Mouse (Mus musculus) heart, embryonic 13.5 days (tissue): Measurements from ENCODE around the gene Ctnnbl1. TPM values are rescaled to one million over a fixed set of nuclear protein-coding genes. Genes with fewer than 3 reads are reported as not detected.

Experiments used
- ATAC-seq: fragments of 200-750 bp; cut with Nextera tagmentation; 2 replicates; pipeline ENCODE4 v1.8.0; 2017; ENCODE audit warnings: moderate TSS enrichment; ENCODE audit not compliant: insufficient number of reproducible peaks, low FRiP score, low TSS enrichment; ENCODE audit errors: extremely low read depth
- H3K27ac ChIP-seq: fragments of 300-500 bp; sonication (generic); replicated peaks from 2 replicates; pipeline ENCODE4 v1.5.1; 2015; ENCODE audit warnings: moderate library complexity, mild to moderate bottlenecking, inconsistent platforms
- H3K27me3 ChIP-seq: fragments of 300-500 bp; sonication (generic); replicated peaks from 2 replicates; pipeline ENCODE4 v1.6.1; 2015; ENCODE audit warnings: mild to moderate bottlenecking, inconsistent platforms
- H3K36me3 ChIP-seq: fragments of 300-500 bp; sonication (generic); 2 replicates; pipeline ENCODE4 v1.6.1; 2015; ENCODE audit warnings: mild to moderate bottlenecking, inconsistent platforms
- H3K4me1 ChIP-seq: fragments of 300-500 bp; sonication (generic); 2 replicates; pipeline ENCODE4 v1.6.1; 2015; ENCODE audit warnings: inconsistent platforms
- H3K4me2 ChIP-seq: fragments of 300-500 bp; sonication (generic); 2 replicates; pipeline ENCODE4 v1.6.1; 2015; ENCODE audit warnings: inconsistent platforms, mild to moderate bottlenecking, moderate library complexity
- H3K4me3 ChIP-seq: fragments of 300-500 bp; sonication (generic); 2 replicates; pipeline ENCODE4 v1.5.1; 2015; ENCODE audit warnings: moderate library complexity, mild to moderate bottlenecking, inconsistent platforms
- H3K9ac ChIP-seq: fragments of 300-500 bp; sonication (generic); 2 replicates; pipeline ENCODE4 v1.6.1; 2015; ENCODE audit warnings: inconsistent platforms, mild to moderate bottlenecking, moderate library complexity
- H3K9me3 ChIP-seq: fragments of 300-500 bp; sonication (generic); 2 replicates; pipeline ENCODE4 v1.6.1; 2016; ENCODE audit warnings: inconsistent platforms
- WGBS: fragments of 180-500 bp; shearing (Covaris S2); methylation state at CpG from one replicate; pipeline ENCODE4 v1.1.7; 2015; ENCODE audit warnings: mixed read lengths; 5-methylcytosine and 5-hydroxymethylcytosine counted together
- polyA plus RNA-seq: library from polyadenylated mRNA; unstranded; fragments of >200 nt; fragmentation: Nextera tagmentation; extraction: Ambion mirVana; gene quantifications from 2 replicates; pipeline ENCODE4 v1.2.1, GENCODE M21; 2015

Gene Ctnnbl1
- polyA plus RNA-seq, 1 experiment from 2014 or later, result 31.5 TPM

DNA sequence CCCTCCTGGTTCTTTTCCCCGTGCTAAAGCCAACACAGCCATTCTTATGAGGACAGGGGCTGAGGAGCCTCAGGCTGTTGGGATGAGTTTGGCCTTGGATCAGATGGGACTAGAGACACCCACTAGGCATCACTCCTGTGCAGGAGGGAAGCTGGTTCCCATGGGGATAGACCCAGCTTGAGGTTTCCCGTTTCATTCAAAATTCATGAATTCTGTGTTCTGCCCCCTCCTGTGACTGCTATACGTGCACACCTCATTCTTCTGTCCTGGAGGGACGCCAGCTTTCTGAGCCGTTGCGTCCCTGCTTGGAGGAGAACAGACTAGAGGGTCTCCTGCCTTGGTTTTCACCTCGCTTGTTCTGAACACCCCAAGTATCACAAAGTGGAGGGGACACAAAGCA lies 189.3 kb downstream of the Ctnnbl1 start:
- Histone ChIP-seq H3K4me1 (0 out of 2 replicates have a peak, but pooled peaks cover 3% of the 10 kb centered on the region), H3K27me3 (peaks cover 81% of the 10 kb centered on the region), H3K4me3 (no peak overlapping the region), H3K4me2 (no peak overlapping the region), H3K9me3 (no peaks in the 10 kb centered on the region), H3K9ac (no peak overlapping the region), H3K27ac (no peak overlapping the region), H3K36me3 (no peaks in the 10 kb centered on the region)
- no peak for ATAC-seq
- WGBS, result 59% methylated on average over 7 of the region's 7 CpGs

DNA sequence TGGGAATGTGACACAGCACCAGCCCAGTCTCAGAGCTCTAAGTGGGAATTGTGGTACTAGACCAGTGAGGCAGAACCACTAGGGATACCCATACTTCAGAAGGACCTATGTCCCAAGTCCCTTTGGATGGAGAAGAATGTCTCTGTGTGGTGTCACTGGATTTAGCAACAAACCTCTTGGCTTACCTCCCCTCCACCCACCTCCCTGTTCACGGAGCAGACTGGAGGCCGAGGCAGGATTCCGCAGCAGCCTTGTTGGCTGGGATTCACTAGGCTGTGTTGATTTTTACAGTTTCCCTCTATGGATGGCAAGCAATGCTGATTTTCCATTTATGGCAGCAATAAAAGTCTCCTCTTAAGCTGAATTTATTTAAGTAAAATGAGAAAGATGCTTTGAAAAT lies 189.7 kb downstream of the Ctnnbl1 start:
- ATAC-seq, result no peak
- no peak overlapping the region for H3K4me3 ChIP-seq
- no peak overlapping the region for H3K27ac ChIP-seq
- H3K4me1 ChIP-seq, result 0 out of 2 replicates have a peak, but pooled peaks cover 3% of the 10 kb centered on the region
- no peak overlapping the region for H3K9ac ChIP-seq
- H3K4me2 ChIP-seq, result no peak overlapping the region
- H3K36me3 ChIP-seq, result no peaks in the 10 kb centered on the region
- H3K27me3 ChIP-seq, result peaks cover 76% of the 10 kb centered on the region
- 74% methylated on average over 3 of the region's 3 CpGs for WGBS
- no peaks in the 10 kb centered on the region for H3K9me3 ChIP-seq

DNA sequence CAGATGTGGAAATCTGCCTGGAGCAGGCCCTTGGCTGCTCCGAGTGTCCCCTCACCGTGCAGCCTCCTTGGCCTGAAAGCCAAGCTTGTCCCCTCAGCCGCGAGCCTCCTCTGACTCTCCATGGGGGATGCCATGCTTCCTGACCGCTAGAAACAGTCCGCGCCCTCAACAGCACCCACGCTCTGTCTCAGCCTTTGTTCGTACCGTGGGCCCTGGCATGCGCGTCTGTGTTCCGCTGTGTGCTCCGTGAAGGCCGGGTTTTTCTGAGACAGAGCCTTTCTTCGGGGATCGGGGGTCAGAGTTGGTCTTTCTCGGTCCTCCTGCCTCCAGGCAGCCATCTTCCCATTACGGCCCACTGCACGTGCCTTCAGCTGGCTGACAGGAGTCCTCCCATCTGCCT lies 190.2 kb downstream of the Ctnnbl1 start:
- Histone ChIP-seq H3K4me3 (no peak overlapping the region), H3K27me3 (peaks cover 72% of the 10 kb centered on the region), H3K4me2 (no peak overlapping the region), H3K4me1 (0 out of 2 replicates have a peak, but pooled peaks cover 3% of the 10 kb centered on the region), H3K9ac (no peak overlapping the region), H3K27ac (no peak overlapping the region), H3K9me3 (no peaks in the 10 kb centered on the region), H3K36me3 (no peaks in the 10 kb centered on the region)
- ATAC-seq, result no peak
- WGBS, result 52% methylated on average over 20 of the region's 20 CpGs

DNA sequence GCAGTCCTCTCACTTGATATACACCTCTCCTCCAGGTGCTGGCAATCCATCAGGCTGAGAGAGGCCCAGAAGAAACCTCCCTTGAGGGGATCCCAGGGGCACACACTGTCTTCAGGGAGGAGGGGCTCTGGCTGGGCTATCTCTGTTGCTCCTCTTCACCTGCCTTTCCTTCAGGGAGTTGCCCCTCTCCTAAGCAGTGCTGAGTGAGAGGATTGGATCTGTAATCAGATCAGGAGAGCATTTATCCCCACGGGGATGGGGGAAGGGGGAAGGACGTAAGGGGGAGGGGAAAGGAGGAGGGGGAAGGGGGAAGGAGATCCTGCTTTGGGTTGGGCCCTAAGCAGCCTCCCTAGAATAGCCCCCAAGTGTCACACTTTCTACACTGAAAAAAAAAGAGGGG lies 190.6 kb downstream of the Ctnnbl1 start:
- no peak overlapping the region for H3K4me2 ChIP-seq
- no peak overlapping the region for H3K9ac ChIP-seq
- 0 out of 2 replicates have a peak, but pooled peaks cover 3% of the 10 kb centered on the region for H3K4me1 ChIP-seq
- H3K27me3 ChIP-seq, result peaks cover 68% of the 10 kb centered on the region
- no peak overlapping the region for H3K27ac ChIP-seq
- H3K36me3 ChIP-seq, result no peaks in the 10 kb centered on the region
- no peak overlapping the region for H3K4me3 ChIP-seq
- no peaks in the 10 kb centered on the region for H3K9me3 ChIP-seq
- ATAC-seq, result no peak
- 35% methylated on average over 2 of the region's 2 CpGs for WGBS

DNA sequence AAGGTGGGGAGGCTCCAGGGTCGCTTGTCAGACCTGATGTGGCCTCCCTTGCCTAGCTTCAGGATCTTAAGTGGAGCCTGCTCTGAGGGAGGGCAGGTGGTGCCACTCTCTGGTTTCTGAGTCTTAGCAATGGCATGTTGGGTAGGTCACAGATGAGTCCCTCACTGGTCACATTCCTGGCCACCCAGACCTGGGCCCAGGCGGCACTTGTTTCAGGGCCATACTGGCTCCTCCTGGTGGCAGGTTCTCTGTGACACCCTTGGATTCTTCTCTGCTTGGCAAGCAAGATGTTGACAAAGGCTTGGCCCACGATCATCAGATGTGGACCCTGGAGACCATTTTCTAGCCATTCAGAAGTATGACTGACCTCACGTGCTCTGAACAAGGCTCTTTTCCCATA lies 195.5 kb downstream of the Ctnnbl1 start:
- Histone ChIP-seq H3K4me3 (no peak overlapping the region), H3K9ac (no peak overlapping the region), H3K9me3 (no peaks in the 10 kb centered on the region), H3K4me2 (no peak overlapping the region), H3K4me1 (0 out of 2 replicates have a peak, but pooled peaks cover 4% of the 10 kb centered on the region), H3K36me3 (no peaks in the 10 kb centered on the region), H3K27ac (no peak overlapping the region), H3K27me3 (peaks cover 47% of the 10 kb centered on the region)
- WGBS, result 51% methylated on average over 4 of the region's 4 CpGs
- no peak for ATAC-seq

DNA sequence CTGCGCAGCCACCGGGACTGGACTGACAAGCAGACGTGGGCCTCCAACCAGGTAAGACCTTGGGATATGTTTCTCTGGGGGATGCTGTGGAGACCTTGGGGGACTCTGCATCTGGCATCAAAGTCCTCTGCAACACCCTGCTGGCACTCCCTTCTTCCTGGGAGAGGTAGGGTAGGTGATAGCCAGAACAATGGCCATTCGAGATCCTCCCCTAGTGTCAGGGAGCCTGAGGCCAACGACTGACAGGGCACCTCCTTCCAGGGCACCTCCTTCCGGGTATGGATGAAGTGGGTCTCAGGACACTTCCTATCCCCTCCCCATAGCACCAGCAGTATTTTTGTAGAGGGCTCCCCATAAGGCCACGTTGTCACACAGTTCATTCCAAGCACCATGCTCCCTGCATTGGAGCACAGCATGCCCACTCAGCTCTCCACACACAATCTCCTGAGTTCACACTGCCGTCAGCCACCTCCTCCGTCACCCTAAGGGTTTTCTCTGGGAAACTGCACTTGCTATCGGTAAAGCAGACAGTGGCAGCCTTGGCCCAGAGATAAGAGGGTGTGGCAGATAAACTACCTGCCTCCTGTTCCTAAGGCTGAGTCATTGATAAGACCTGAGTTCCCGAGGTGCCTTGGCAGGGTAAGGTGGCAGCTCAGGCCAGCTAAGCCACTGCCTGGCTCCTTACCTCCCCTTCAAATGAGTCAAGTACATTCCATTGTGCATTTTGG lies 198.4 kb downstream of the Ctnnbl1 start:
- Histone ChIP-seq H3K36me3 (no peaks in the 10 kb centered on the region), H3K9me3 (no peaks in the 10 kb centered on the region), H3K9ac (no peak overlapping the region), H3K4me1 (peaks cover 6% of the 10 kb centered on the region), H3K27me3 (peaks cover 54% of the 10 kb centered on the region), H3K27ac (no peak overlapping the region), H3K4me2 (no peak overlapping the region), H3K4me3 (no peak overlapping the region)
- 42% methylated on average over 11 of the region's 11 CpGs for WGBS
- no peak for ATAC-seq

DNA sequence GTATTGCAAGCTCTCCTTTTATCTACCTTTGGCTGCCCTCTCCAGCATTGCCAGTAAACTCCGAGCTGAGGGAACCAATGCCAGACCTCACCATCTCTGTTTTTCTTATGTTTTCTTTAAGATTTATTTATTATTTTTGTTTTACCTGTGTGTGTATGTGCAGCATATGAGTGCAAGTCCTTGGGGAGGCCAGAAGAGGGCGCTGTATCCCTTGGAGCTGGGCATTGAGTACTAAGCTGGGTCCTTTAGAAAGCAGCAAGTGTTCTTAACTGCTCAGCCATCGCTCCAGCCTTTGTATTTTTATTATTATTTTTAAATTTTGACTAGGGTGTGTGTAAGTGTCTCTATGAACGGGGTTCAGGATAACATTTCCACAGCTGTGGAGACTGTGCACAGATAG lies 199.5 kb downstream of the Ctnnbl1 start:
- Histone ChIP-seq H3K27ac (no peak overlapping the region), H3K9ac (no peak overlapping the region), H3K9me3 (no peaks in the 10 kb centered on the region), H3K36me3 (no peaks in the 10 kb centered on the region), H3K27me3 (peaks cover 64% of the 10 kb centered on the region), H3K4me3 (no peak overlapping the region), H3K4me1 (peaks cover 17% of the 10 kb centered on the region), H3K4me2 (no peak overlapping the region)
- 70% methylated on average over 4 of the region's 4 CpGs for WGBS
- ATAC-seq, result no peak

DNA sequence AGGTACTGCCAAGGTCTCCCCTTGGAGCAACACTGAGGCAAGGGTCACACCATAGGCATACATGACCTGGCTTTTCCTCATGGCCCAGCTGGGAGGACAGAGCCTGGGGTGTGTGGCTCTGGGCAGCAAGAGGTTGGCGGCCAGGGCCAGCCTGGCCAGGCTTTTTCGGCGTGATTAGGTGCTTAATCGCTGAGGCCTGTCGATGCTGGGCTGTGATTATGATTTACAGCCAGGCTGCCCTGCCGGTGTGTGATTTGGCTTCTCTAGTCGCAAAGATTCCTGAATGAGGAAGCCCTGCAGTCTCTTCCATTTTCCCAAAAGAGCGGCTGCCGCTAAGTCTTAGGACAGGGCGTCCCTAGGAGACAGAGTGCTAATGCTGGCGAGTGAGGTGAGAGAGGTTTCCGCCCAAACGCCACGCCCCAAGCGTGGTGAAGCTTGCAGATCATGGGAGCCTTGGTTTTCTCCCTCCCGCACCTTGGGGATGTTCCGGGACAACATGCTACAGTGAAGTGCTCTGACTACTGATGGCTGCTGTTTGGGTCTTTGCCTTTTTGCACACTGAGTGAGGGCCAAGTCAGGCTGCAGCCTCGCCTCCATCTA lies 203.5 kb downstream of the Ctnnbl1 start:
- 5% methylated on average over 18 of the region's 18 CpGs for WGBS
- Histone ChIP-seq H3K27me3 (peaks cover 74% of the 10 kb centered on the region), H3K4me3 (peak overlapping the region; percentile 27), H3K9ac (0 out of 2 replicates have a peak overlapping the region, but pooled peaks have one; percentile 26), H3K4me2 (peak overlapping the region; percentile 58), H3K27ac (no peak overlapping the region), H3K36me3 (no peaks in the 10 kb centered on the region), H3K9me3 (no peaks in the 10 kb centered on the region), H3K4me1 (peaks cover 26% of the 10 kb centered on the region)
- ATAC-seq, result no peak

Other genes with a start within 250 kb of the Ctnnbl1 start
- gene Nnat, start 177.3 kb upstream of the Ctnnbl1 start, polyA plus RNA-seq, result 120 and 135 TPM in 2 replicates
- gene Blcap, start 166.1 kb upstream of the Ctnnbl1 start, polyA plus RNA-seq, result 29.4 and 33.5 TPM in 2 replicates
- 0.10 TPM in 1 of 2 replicates, not detected in the other for gene Vstm2l, start 177.3 kb downstream of the Ctnnbl1 start, polyA plus RNA-seq